Mouse (Mus musculus) gastrocnemius, adult 8-10 months (tissue): ENCODE results near the gene Ogn. TPM values are rescaled to one million over a fixed set of nuclear protein-coding genes. Genes with fewer than 3 reads are reported as not detected.
"Not testable (repeated sequence)": the region's sequence is repeated elsewhere in the genome, so short reads cannot be mapped to it uniquely, and the experiment has no call there.

Experiments
- DNase-seq, 2 experiments: peaks; one replicate each; pipeline ENCODE4 v3.0.0; 2022; ENCODE audit warnings: low spot score in 2 of 2
- total RNA-seq, 4 experiments: library from RNA; stranded (reverse); gene quantifications; 2 replicates each; pipeline ENCODE4 v1.2.4; 2022

Gene Ogn
- 10 to 100 TPM; 12.6 to 36.1 (median 29.0) TPM for total RNA-seq

DNA sequence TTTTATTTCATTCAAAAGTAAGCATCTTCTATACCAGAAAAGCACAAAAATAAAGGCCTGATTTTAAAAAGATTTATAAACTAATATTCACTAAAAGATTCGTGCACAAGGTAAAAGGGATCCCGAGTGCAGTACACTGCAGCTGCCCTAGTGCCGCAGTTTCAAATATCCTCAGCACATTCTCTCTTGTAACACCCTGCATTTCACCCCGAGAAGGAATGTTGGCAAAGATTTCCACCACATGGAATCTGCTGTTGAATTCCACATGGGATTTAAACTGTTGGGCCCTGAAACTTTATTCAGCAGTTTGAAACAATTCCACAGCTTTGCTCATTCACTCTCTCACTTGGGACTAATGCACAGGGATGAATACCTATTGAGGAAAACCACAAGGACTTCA is at the start of gene Ogn:
Gene Ogn, plus strand, starts transcription at position 333 of the 400 bp plus-strand sequence.
- DNase-seq: peak; percentile 8 to 21

DNA sequence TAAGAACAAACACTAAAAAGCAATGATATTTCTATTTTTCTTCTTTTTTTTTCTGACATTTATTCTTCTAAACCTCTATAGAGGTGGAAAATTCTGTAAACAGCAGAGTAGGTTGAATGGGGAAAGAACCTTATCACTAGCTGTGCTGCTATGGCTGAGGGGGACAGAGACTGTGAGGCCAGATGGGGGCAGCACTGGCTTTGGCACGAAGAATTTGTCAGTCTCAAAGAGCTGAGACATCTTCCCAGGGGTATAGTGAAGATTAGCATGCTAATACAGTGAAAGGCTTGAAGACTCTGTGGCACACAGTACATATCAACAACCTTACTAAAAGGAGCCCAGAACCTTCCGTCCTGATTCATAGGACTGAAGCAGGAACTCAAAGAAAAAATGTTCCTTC is 48.7 kb upstream of the Ogn start:
- no peak for DNase-seq

DNA sequence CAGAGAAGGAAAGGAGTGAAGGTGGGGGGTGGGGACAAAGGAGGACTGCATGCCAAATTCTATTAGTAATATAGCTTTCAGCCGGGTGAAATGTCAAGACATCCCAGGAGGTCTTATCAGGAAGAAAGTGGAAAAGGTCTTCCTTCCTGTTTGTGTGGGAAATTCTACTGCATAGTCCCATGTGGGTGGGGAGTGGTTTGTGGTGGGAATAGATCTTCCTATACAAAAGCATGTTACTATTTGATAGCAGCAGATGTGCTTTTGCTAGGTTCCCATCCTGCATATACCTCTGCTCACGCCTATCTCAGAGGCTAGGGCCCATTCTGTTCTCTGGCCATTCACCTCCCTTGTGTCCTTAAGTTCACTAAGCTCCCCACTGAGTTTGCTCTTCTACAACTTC is 47.0 kb upstream of the Ogn start:
- DNase-seq: no peak

- no peak for DNase-seq
These were observed 43.5 kb upstream of the Ogn start for GRCm38 (mm10) chr13:49564347-49564746.

GRCm38 (mm10) chr13:49570371-49570770 is 37.5 kb upstream of the Ogn start:
- DNase-seq: no peak

- DNase-seq: no peak
These were observed 36.4 kb upstream of the Ogn start for GRCm38 (mm10) chr13:49571418-49571817.

DNA sequence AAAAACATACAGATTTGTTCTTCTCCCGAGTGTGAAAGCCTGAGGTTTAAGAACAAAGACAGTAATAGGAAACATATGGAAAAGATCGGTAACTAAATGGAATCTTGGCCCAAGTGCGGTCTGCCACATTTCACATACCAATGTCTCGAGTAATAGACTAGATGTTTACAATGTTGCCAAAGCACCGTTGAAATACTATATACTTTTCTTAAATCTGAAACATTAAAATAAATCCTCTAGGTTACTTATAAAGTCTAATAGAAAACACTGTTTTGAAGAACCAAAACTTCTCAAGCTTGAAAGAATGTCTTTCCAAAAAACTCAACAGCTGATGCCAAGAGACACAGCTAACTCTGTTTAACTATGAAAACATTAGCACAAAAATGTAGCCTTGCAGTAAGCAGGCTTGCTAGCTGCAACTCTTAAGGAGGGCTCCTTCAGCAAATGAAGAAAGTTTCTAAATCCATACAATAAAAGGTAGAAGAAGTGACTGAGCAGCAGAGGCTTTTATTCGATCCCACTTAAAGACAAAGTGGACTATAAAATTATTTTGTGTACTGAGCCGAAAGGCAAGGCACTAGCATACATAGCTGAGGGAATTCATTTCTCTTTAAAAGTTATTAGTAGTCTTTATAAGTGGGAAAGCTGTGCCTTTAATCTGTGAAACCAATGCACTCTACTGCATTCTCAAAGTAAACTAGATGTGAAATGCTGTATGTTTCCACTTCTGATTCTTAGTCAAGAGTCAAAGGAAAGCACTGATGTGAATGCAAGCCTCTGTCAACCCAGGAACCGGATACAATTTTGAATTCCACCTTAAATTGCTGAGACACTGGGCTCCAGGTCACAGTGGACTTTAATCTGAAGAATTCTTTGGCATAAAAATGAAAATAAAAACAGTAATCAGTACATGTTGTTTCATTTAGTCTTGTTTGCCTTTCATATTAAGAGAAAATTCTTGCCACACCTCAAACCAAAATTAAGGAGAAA is 26.0 kb upstream of the Ogn start, which contains the start of gene Omd:
Gene Omd, plus strand, starts transcription at position 922 of the 990 bp plus-strand sequence.
- DNase-seq: no peak

DNA sequence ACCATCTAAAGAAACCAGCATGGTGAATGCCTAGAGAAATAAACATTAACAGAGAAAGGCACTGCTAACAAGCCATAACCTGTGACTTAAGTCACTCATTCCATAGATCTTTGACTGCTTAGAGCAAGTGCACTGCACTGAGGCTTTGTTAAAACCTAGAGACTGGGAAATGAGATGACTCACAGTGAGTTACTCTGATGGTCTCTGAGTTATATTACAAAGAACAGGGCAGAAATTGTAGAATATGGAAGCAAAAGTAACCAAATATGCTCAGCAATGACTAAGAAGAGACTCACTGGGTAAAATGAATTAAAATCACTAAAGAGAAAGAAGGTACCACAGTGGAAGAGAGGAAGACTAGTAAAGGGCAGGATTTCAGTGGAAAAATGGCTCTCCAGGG is 24.0 kb upstream of the Ogn start:
- no peak for DNase-seq

GRCm38 (mm10) chr13:49584307-49585005 is 23.4 kb upstream of the Ogn start:
- peak in 1 of 2 experiments; percentile 21 for DNase-seq

GRCm38 (mm10) chr13:49586062-49586461 is 21.8 kb upstream of the Ogn start:
- DNase-seq: no peak

GRCm38 (mm10) chr13:49602541-49602940 is 5.3 kb upstream of the Ogn start:
- not testable (repeated sequence) for DNase-seq

GRCm38 (mm10) chr13:49603603-49604002 is 4.2 kb upstream of the Ogn start:
- DNase-seq: no peak

GRCm38 (mm10) chr13:49608589-49609322 is 910 bp downstream of the Ogn start:
- no peak for DNase-seq

DNA sequence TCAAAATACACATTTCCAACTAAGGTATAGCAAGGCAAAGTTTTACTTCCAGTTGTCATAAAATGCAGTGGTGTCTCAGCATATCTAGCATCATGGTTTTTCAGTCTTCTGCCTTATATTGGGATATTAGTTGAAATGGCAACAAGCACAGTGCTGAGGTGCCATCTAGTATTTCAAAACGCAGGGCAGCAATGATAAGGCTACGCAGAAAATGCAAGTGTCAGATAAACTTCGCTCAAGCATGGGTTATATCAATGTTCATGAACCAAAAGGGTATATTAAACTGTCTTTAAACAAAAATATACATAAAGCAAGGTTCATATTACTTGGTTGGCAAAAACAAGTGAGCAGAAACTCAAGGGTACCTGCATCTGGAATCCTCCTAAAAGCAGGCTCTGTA is 9.2 kb downstream of the Ogn start:
- DNase-seq: no peak

DNA sequence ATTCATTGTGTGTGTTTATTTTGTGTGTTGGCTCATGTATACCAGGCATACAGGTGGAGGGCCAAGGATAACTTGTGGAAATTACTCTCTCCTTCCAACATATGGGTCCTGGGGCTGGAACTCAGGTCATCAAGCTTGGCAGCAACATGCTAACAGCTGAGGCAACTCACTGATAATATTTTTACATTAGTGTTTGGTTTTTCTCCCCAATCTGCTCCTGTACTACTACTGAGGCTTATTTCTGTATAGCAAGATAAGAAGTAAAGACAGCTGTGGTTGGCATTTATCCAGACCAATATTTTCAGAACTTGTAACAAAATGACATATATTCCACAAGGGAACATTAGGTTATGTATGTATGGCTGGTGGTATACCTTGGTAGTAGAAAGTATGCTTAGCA is 10.5 kb downstream of the Ogn start:
- no peak for DNase-seq

- DNase-seq: no peak
These were observed 15.4 kb downstream of the Ogn start for GRCm38 (mm10) chr13:49623216-49623615.

- no peak for DNase-seq
These were observed 20.3 kb downstream of the Ogn start for GRCm38 (mm10) chr13:49628167-49628566.

- no peak for DNase-seq
These were observed 21.2 kb downstream of the Ogn start for GRCm38 (mm10) chr13:49629076-49629475.

- DNase-seq: no peak
These were observed 32.1 kb downstream of the Ogn start for GRCm38 (mm10) chr13:49639965-49640364.

GRCm38 (mm10) chr13:49642650-49643049 is 34.8 kb downstream of the Ogn start:
- no peak for DNase-seq

DNA sequence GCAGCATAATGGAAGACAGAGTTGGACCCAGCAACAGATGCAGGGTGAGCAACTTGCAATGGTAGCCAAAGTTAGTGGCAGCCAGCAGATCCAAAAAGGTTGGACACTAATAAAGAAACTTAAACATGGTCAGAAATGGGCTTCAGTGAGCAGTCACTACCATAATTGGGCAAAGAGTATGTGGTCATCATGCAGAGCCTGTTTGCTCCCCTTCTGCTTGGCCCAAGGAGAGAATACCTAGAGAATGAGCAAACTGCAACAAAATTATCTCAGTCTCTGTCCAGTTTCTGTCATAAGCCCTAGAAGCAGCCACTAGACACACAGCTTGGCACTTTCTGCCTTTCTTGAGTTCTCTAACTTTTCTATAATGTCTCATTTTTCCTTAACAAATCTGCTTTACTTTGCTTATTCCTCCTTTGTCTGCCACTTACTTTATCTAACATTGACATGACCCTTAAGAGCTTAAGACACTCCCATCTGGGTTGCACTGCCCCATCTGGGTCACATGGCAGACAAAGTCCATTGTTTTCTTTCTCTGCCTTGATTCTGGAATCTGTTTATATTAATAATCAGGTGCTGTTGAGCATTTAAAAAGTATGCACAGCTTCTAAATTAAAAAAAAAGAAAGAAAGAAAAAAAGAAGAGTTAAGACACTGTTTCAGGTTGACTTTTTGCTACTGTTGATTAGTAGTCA is 36.0 kb downstream of the Ogn start:
- no peak for DNase-seq
